Mouse (Mus musculus) neural tube, embryonic 14.5 days (tissue): ENCODE data around the gene Ppp2r2d. TPM values are rescaled to one million over a fixed set of nuclear protein-coding genes. Genes with fewer than 3 reads are reported as not detected.

ENCODE experiments used
- ATAC-seq: fragments of 200-750 bp; cut with Nextera tagmentation; 2 replicates; pipeline ENCODE4 v1.8.0; 2017; ENCODE audit warnings: low read depth, mild to moderate bottlenecking, moderate TSS enrichment, moderate library complexity
- H3K27ac ChIP-seq: fragments of 300-500 bp; sonication (generic); 2 replicates; pipeline ENCODE4 v1.5.1; 2014; ENCODE audit warnings: low read depth, mild to moderate bottlenecking, control low read depth, low read length, moderate library complexity, mixed read lengths
- H3K27me3 ChIP-seq: fragments of 300-500 bp; sonication (generic); 2 replicates; pipeline ENCODE4 v1.6.1; 2014; ENCODE audit warnings: low read length; ENCODE audit not compliant: control insufficient read depth, insufficient read depth
- H3K36me3 ChIP-seq: fragments of 300-500 bp; sonication (generic); 2 replicates; pipeline ENCODE4 v1.6.1; 2014; ENCODE audit warnings: low read length, mixed read lengths; ENCODE audit not compliant: control insufficient read depth, insufficient read depth
- H3K4me1 ChIP-seq: fragments of 300-500 bp; sonication (generic); 2 replicates; pipeline ENCODE4 v1.6.1; 2014; ENCODE audit warnings: low read length; ENCODE audit not compliant: control insufficient read depth, insufficient read depth
- H3K4me2 ChIP-seq: fragments of 300-500 bp; sonication (generic); 2 replicates; pipeline ENCODE4 v1.6.1; 2014; ENCODE audit warnings: mild to moderate bottlenecking, low read depth, low read length, control low read depth
- H3K4me3 ChIP-seq: fragments of 300-500 bp; sonication (generic); 2 replicates; pipeline ENCODE4 v1.5.1; 2014; ENCODE audit warnings: low read depth, low read length, control low read depth, mixed read lengths
- H3K9ac ChIP-seq: fragments of 300-500 bp; sonication (generic); replicated peaks from 2 replicates; pipeline ENCODE4 v1.6.1; 2014; ENCODE audit warnings: low read depth, mild to moderate bottlenecking, control low read depth, low read length, mixed read lengths
- H3K9me3 ChIP-seq: fragments of 300-500 bp; sonication (generic); 2 replicates; pipeline ENCODE4 v1.6.1; 2016; ENCODE audit warnings: low read length; ENCODE audit not compliant: control insufficient read depth
- WGBS: fragments of 180-500 bp; shearing (Covaris S2); extraction: QIAGEN DNeasy Blood & Tissue Kit; methylation state at CpG from one replicate; pipeline ENCODE4 v1.1.7; 2014; 5-methylcytosine and 5-hydroxymethylcytosine counted together
- polyA plus RNA-seq: library from polyadenylated mRNA; unstranded; fragments of >200 nt; fragmentation: Nextera tagmentation; extraction: Ambion mirVana; gene quantifications from 2 replicates; pipeline ENCODE4 v1.2.1, GENCODE M21; 2014

Ppp2r2d gene
- polyA plus RNA-seq, 1 experiment from 2014 or later = 108 TPM

DNA sequence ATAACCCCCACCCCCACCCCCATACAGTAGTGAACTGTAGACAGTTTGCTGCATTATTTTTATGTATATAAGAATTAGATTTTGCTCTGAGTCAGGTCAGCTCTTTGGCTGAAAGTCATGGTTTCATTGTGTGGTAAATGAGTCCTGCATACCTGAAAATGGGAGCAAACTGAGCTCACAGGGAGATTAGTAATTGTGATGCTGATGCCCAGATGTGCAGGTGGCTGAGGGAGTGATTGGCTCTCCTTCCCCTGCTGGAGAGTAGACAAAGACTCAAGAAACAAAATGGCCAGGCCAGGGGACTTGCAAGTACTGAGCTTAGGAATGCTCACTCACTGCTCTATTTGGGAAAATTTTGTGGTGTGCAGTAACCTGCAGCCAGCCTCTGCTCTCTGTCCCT is 4.2 kb downstream of the Ppp2r2d start:
- Histone ChIP-seq H3K9me3 (no peaks in the 10 kb centered on the region), H3K4me2 (no peak overlapping the region), H3K4me3 (no peak overlapping the region), H3K27me3 (no peaks in the 10 kb centered on the region), H3K4me1 (peaks cover 15% of the 10 kb centered on the region), H3K9ac (no peak overlapping the region), H3K27ac (no peak overlapping the region), H3K36me3 (peaks cover 16% of the 10 kb centered on the region; the same call in 1 of the 2 replicates)
- no peak for ATAC-seq

DNA sequence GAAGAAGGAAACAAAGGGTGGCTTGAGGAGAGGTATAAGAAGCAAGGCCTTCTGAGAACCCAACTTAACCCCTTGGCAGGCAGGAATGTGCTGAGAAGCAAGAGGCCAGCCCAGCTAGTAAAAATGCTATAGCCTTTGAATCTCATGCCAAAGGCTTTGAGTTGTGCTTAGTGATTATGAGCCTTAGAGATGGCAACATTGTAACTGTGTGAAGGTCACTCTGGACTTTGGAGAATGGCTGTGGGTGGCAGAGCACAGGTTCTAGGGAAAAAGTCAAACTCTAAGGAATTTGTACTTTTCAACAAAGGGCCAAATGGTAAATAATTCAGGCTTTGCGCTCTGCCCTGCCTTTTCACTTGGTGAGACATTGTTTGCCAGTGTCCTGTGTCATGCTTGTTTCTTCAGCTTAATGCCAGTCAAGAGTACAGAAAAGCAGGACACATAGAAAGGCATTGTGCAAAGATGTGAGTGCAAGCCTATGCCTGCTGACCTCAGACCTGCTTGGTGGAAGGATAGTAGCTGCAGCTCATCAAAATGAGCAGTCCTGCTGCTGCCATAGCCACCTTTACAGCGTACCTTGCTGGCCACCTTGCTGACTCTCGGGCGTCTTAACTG is 7.6 kb downstream of the Ppp2r2d start:
- 96% methylated on average over 4 of the region's 4 CpGs for WGBS
- no peak overlapping the region for H3K9ac ChIP-seq
- no peak for ATAC-seq
- H3K4me2 ChIP-seq = no peak overlapping the region
- no peaks in the 10 kb centered on the region for H3K9me3 ChIP-seq
- no peak overlapping the region for H3K27ac ChIP-seq
- no peaks in the 10 kb centered on the region; the same call in 1 of the 2 replicates for H3K4me1 ChIP-seq
- peaks cover 24% of the 10 kb centered on the region for H3K36me3 ChIP-seq
- H3K4me3 ChIP-seq = no peak overlapping the region
- H3K27me3 ChIP-seq = no peaks in the 10 kb centered on the region

DNA sequence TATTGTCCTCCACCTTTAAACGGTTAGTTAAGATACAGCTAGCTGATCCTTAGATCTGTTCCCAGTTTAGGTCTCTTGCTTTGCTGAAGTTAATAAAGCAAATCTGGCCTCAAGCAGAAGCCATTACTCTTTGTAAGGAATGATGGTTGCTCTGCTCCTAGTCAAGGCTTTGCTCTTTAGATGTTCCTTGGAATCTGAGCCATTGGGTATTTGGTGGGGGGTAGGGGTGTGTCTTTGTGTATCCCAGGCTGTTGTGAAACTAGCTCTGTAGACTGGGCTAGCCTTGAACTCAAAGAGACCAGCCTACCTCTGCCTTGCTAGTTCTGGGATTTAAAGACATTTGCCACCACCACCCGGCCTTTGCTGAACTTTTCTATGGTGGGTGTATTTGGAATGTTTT is 8.3 kb downstream of the Ppp2r2d start:
- no peak overlapping the region for H3K27ac ChIP-seq
- peaks cover 24% of the 10 kb centered on the region for H3K36me3 ChIP-seq
- no peaks in the 10 kb centered on the region for H3K4me1 ChIP-seq
- H3K9ac ChIP-seq = no peak overlapping the region
- H3K9me3 ChIP-seq = no peaks in the 10 kb centered on the region
- no peak for ATAC-seq
- WGBS = 96% methylated on average over 2 of the region's 2 CpGs
- no peak overlapping the region for H3K4me2 ChIP-seq
- no peak overlapping the region for H3K4me3 ChIP-seq
- H3K27me3 ChIP-seq = no peaks in the 10 kb centered on the region

DNA sequence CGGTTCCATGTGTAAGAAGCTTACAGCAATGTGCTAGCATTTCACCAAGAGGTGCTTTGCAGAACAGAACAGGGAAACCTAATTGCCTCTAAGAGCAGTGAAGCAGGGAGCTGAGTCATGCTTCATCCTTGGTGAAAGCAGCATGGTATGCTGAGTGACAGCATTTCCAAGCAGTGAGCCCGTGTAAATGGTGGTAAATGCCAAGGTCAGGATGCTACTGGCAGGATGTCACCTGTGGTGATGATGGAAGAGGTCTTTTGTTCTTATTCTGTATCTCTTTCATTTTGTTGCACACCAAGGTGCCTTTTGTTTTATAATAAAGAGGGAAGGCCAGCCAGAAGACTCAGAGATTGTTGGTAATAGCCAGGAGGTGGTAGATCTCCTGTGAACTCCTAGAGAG is 10.8 kb downstream of the Ppp2r2d start:
- no peak for ATAC-seq
- Histone ChIP-seq H3K27ac (no peak overlapping the region), H3K4me2 (no peak overlapping the region), H3K36me3 (peaks cover 24% of the 10 kb centered on the region), H3K9me3 (no peaks in the 10 kb centered on the region), H3K4me1 (no peaks in the 10 kb centered on the region), H3K9ac (no peak overlapping the region), H3K27me3 (no peaks in the 10 kb centered on the region), H3K4me3 (no peak overlapping the region)
- 69% methylated on average over 2 of the region's 2 CpGs for WGBS

DNA sequence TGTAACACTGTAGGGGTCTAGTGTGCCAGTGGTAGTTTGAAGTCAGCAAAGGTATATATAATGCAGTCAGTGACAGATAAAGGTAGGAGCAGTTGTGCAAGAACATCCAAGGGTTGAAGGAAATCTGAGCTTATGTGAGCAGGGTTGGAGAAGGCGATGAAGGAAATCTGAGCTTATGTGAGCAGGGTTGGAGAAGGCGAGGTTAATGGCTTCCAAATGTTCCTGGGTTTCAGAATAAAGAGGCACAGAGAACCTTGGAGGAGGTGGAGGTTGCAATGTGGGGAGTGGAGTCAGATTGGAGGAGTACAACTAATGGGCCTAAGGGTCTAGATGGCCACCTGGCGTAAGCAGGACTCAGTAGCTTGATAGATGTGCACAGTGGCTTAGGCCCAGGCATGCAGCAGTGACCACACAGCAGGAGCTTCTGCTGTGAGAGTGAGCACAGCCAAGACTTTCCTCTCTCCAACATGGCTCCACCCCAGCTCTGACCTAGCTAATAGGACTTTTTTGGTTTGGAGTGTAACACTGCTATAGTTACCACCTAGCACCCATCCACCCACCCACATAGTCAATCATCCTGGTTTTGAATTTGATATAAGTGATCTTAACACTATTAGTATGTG is 18.2 kb downstream of the Ppp2r2d start:
- H3K4me1 ChIP-seq = no peaks in the 10 kb centered on the region
- ATAC-seq = no peak
- H3K4me3 ChIP-seq = no peak overlapping the region
- 89% methylated on average over 3 of the region's 3 CpGs for WGBS
- H3K9me3 ChIP-seq = no peaks in the 10 kb centered on the region
- peaks cover 11% of the 10 kb centered on the region for H3K36me3 ChIP-seq
- H3K9ac ChIP-seq = no peak overlapping the region
- H3K27ac ChIP-seq = no peak overlapping the region
- H3K27me3 ChIP-seq = no peaks in the 10 kb centered on the region
- H3K4me2 ChIP-seq = no peak overlapping the region

DNA sequence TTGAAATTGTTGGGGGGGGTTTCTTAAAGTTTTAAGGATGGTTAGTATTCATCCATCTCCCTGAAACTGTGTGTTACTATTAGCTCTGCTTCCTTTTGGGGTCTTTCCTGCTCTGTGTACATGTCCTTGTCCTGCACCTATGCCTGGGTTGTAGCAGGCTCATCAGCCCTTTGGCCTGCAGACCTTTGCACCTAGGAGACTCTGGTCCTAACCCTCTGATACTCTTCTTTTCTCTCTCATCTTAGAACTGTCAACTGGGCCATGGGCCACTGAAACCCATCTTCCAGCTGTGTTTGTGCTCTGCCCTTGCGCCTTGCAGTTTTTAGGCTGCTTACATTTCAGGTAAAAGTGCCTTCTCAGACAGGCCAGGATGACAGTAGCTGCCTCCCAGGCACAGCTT is 18.9 kb downstream of the Ppp2r2d start:
- Histone ChIP-seq H3K27me3 (no peaks in the 10 kb centered on the region), H3K9ac (no peak overlapping the region), H3K4me2 (no peak overlapping the region), H3K4me1 (no peaks in the 10 kb centered on the region), H3K9me3 (no peaks in the 10 kb centered on the region), H3K4me3 (no peak overlapping the region), H3K36me3 (peaks cover 11% of the 10 kb centered on the region), H3K27ac (no peak overlapping the region)
- no peak for ATAC-seq
- WGBS = 100% methylated on average over 1 of the region's 1 CpGs

DNA sequence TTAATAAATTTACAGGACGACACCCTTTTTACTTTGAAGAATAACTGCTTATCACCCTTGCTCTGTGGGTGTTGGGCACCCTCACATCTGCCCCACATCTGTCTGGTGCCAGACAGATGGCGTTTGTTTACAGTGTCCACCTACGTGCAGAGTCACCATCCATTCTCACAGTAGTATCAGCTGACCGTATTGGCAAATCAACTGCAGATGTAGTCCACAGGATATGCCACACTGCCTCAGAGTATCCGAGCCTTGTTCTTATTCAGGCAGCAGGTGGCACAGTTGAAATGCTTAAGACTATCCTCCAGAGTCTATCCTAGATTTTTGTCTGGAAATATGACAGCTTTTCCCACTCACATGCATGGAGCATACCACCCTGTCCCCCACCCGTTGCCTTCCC is 21.4 kb downstream of the Ppp2r2d start:
- 84% methylated on average over 6 of the region's 6 CpGs for WGBS
- H3K36me3 ChIP-seq = peaks cover 14% of the 10 kb centered on the region

DNA sequence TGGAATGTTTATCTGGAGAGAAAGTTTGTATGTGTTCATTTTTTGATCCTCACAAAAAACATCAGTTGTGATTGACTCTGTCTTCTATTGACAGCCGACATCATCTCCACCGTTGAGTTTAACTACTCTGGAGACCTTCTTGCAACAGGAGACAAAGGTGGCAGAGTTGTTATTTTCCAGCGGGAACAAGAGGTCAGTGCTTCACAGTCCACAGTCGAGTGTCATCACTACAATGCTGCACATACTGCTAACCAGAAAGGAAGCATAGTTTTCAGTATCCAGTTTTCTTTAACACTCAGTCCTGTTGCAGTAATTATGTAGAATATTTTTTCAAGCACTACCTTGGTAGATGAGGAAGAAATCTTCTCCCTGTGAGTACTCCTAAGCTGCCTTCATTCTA is 22.4 kb downstream of the Ppp2r2d start:
- WGBS = 97% methylated on average over 4 of the region's 4 CpGs
- Histone ChIP-seq H3K36me3 (peaks cover 24% of the 10 kb centered on the region), H3K27ac (no peak overlapping the region)

More for the DNA sequence above, 21.4 kb downstream of the Ppp2r2d start:
- no peak overlapping the region for H3K27ac ChIP-seq
- H3K27me3 ChIP-seq = no peaks in the 10 kb centered on the region
- H3K4me1 ChIP-seq = no peaks in the 10 kb centered on the region
- no peak overlapping the region for H3K4me3 ChIP-seq
- no peak overlapping the region for H3K4me2 ChIP-seq
- H3K9ac ChIP-seq = no peak overlapping the region
- H3K9me3 ChIP-seq = no peaks in the 10 kb centered on the region
- no peak for ATAC-seq

DNA sequence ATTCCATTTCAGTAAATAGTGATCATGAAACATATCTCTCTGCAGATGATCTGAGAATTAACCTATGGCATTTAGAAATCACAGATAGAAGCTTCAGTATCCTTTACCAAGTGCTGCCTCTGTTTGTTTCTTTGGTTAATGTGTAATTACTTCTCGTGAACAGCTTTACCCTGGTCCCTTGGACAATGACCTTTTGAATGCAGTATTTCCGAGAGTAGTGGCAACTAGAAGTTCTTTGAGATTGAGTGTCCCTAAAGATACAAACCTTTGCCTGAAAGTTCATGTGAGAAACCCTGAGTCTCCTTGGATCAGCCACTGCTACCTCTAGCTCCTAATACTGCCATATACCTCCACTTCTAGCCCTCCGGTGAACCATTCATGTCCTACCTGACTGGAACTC is 27.1 kb downstream of the Ppp2r2d start:
- Histone ChIP-seq H3K36me3 (peaks cover 60% of the 10 kb centered on the region), H3K4me1 (no peaks in the 10 kb centered on the region), H3K27ac (no peak overlapping the region), H3K4me3 (no peak overlapping the region), H3K27me3 (no peaks in the 10 kb centered on the region), H3K4me2 (no peak overlapping the region), H3K9ac (no peak overlapping the region), H3K9me3 (no peaks in the 10 kb centered on the region)
- WGBS = 71% methylated on average over 3 of the region's 3 CpGs
- ATAC-seq = no peak

More for the DNA sequence above, 22.4 kb downstream of the Ppp2r2d start:
- Histone ChIP-seq H3K4me3 (no peak overlapping the region), H3K9ac (no peak overlapping the region), H3K9me3 (no peaks in the 10 kb centered on the region), H3K4me2 (no peak overlapping the region), H3K4me1 (no peaks in the 10 kb centered on the region), H3K27me3 (no peaks in the 10 kb centered on the region)
- ATAC-seq = no peak
